Mouse (Mus musculus): ENCODE measurements around the gene Olfr354.

GRCm38 (mm10) chr2:36892836-36893235, 12.6 kb upstream of the Olfr354 start, which contains the start of gene Olfr353:
- no peak for TF ChIP-seq CTCF (IDR thresholded peaks at IDR 0.05; ENCODE audit: control insufficient read depth, insufficient read depth, low read length)
- no peak for TF ChIP-seq POLR2A (IDR thresholded peaks at IDR 0.05; ENCODE audit: borderline replicate concordance, control insufficient read depth, low read depth, low read length)

All from bone marrow, adult 2 months (tissue).